Mouse (Mus musculus) heart, postnatal 36 days (tissue): ENCODE measurements around the gene Cnst. TPM values are rescaled to one million over a fixed set of nuclear protein-coding genes. Genes with fewer than 3 reads are reported as not detected.

Source experiments
- DNase-seq, 2 experiments: peaks; one replicate each; pipeline ENCODE4 v3.0.0; 2021 to 2022
- intact Hi-C: fragments of 180-260 bp; cut with DNase I; formaldehyde crosslinking; loops from one replicate; pipeline ENCODE4 v1.15.1; 2025
- total RNA-seq, 2 experiments: library from RNA; stranded (reverse); gene quantifications; 2 replicates each; pipeline ENCODE4 v1.2.3; 2021

Cnst gene
- total RNA-seq, 2 experiments from 2014 or later, result 45.2 to 45.4 TPM

- no peak for DNase-seq
- intact Hi-C loops, result no loop called here
Measured at GRCm38 (mm10) chr1:179552751-179553150, 6.6 kb downstream of the Cnst start.

DNA sequence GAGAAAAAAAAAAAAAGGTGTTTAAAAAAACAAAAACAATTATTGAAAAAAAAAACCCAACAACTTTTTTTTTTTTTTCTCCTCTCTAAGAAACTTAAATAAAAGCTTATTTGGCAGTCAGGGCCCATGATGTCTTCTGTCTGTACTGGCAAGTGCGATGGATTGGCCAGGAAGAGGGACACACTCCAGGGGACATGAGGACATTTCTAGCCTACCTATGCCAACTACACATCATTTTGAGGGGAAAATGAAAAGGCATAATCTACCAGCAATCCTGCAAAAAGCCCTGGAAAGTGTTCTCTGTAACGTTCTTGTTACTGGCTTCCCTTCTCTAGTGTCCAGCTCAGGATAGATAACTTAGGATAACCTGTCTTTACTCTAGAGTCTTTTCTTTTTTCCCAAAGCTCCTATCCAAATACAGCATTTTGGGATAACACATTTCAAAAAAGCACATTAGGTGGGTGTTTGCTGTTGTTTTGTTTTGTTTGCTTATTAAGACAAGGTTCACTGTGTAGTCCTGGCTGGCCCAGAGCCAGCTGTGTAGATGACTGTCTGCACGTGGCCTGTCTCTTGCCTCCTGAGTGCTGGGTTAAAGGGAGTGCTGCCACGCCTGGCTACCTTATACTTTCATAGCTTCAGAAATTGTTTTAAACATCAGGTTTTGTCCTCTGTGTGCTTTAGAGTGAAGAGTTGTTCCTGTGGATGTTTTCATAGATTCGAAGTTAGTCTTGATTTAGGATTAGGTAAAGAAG lies 7.2 kb downstream of the Cnst start:
- no peak for DNase-seq
- intact Hi-C loops, result no loop called here

GRCm38 (mm10) chr1:179553949-179554347 lies 7.8 kb downstream of the Cnst start:
- DNase-seq, result no peak
- intact Hi-C loops, result no loop called here

- DNase-seq, result no peak
- intact Hi-C loops, result no loop called here
Measured at GRCm38 (mm10) chr1:179556921-179557320, 10.8 kb downstream of the Cnst start.

DNA sequence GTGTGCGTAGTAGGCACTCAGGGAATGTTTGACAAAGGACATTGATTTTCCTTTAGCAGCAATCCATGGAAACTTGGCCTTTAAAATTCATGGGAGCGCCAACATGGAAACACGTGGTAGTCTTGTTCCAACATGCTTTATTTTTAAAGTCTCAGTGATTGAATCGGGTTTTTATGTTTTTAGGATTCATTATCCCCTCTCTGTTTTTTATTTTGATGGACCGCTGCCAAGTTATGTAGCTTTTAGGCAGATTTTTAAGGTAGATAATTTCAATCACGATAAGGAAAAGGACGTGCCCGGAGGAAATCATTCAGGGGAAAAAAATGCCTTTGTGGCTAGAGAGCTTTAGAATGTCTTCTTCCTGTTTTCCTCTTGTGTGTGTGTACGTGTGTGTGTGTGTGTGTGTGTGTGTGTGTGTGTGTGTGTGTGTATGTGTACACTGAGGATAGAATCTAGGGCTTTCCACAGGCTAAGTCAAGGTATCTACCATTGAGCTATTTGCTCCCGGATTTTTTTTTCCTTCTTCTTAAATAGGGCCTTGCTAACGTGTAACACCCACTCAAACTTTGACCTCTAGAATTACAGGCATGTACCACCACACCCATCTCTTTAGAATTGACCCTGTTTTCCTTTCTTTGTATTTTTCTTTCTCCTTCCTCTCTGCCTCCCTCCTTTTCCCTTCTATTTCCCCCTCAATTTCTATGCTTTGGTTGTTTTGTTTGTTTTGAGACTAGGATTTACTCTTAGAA lies 13.4 kb downstream of the Cnst start:
- DNase-seq, result no peak
- intact Hi-C loops, result no loop called here

- DNase-seq, result no peak
Measured at GRCm38 (mm10) chr1:179560845-179561430, 14.8 kb downstream of the Cnst start.

GRCm38 (mm10) chr1:179563211-179563610 lies 17.0 kb downstream of the Cnst start:
- intact Hi-C loops, result no loop called here
- no peak for DNase-seq

More at GRCm38 (mm10) chr1:179560845-179561430, 14.8 kb downstream of the Cnst start:
- intact Hi-C loops, result no loop called here

DNA sequence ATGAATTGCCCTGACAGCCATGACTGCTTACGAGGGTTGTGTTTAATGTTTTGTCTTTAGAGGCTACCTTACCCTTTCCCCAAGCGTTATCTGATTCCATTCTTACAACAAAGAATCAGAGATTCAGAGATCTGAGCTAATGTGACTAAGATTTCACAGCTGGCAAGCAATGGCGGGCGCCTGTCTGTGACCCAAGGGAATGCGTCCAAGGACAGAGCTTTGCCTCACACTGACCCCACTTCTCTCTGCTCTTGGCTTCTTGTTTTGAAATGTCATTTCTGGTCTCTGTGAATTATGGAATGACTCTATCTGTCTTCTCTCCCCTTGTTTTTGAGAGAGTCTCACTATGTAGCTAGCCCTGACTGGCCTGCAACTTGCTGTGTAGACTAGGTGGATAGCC lies 17.8 kb downstream of the Cnst start:
- DNase-seq, result no peak
- intact Hi-C loops, result no loop called here

DNA sequence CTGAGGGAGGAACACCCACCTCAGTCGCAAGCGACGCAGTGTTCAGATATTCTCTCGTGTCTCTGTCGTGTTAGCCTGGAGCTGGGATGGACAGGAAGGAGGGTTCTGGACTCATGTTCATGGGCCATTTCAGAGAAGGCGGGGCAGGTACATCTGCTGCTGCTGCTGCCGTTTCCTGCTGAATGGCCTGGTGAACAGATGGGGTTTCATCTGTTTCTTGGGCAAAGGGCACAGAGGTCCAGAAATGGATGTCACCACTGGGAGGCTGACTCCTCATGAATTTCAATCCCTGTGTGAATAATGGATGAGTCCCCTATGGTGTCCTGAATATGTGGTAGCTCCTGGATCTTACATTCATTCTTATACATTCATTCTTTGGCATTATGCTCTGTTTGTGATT lies 21.4 kb downstream of the Cnst start:
- intact Hi-C loops, result loop anchor here (2.0 kb wide), 1 partner anchor 13 kb away; no protein-coding TSS in a partner anchor
- no peak for DNase-seq

- intact Hi-C loops, result no loop called here
- DNase-seq, result no peak
Measured at GRCm38 (mm10) chr1:179568690-179569398, 22.7 kb downstream of the Cnst start.

DNA sequence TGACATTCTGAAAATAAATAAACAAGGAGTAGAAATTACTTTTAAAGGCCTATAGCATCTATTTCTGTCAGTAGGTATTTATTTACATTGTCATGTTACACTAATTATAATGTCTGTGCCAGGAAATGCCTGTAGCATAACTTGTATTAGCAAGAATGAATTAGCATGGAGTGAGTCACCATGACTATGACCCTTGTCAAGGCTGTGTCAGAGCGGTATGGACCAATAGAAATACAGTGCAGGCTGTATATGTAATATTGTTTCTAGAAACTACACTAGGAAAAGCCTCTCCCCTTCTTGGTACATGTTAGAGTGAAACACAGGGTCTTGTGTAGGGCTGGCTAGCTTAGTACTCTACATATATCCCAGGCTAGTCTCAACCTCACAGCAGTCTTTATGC lies 24.3 kb downstream of the Cnst start:
- intact Hi-C loops, result no loop called here
- DNase-seq, result no peak

- DNase-seq, result no peak
- intact Hi-C loops, result no loop called here
Measured at GRCm38 (mm10) chr1:179571686-179572085, 25.5 kb downstream of the Cnst start.

DNA sequence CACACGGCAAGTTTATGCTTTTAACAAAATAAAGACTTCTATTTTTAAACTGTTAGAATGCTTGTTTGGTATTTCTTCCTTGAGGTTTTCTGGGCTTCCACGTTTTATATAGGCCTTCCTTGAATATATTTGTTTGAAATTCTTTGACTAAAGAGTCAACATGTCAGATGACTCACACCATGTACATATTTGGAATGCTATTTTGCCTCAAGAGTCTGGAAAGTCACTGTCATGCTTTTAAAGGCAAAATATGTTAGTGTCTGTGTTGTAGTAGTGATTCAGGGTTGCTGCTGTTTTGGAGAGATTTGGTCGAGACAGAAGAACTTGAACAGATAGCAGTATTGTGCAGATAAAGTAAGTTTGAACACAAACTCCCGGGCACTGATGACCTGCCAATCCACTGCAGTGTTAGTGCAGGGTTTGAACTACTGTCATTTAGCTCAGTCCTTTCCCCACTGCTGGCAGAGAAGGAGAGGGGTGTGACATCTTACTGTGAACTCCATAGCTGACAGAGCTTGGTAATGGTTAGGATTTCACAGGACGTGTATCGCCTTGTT lies 27.6 kb downstream of the Cnst start:
- intact Hi-C loops, result no loop called here
- no peak for DNase-seq

DNA sequence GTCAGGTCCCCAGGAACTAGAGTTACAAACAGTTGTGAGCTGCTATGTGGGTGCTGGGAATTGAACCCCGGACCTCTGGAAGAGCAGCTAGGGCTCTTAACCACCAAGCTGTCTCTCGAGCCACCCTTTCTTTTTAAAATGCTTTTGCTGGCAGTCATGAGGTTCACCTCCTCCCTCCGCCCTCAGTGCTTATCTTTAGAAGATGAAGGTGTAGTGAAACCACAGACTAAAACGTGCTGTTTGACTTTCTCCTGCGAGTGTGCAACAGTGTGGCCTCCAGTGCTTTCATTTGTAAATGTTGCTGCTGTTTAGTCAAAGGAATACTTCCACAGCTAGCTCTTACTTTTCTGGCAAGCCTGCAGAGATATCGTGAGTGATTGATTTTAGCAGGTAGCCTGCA lies 32.5 kb downstream of the Cnst start:
- no peak for DNase-seq
- intact Hi-C loops, result no loop called here

- intact Hi-C loops, result loop anchor here (2.0 to 5.0 kb wide), 2 partner anchors 13 to 1567 kb away; no protein-coding TSS in a partner anchor
- DNase-seq, result no peak
Measured at GRCm38 (mm10) chr1:179580200-179580599, 34.0 kb downstream of the Cnst start.

GRCm38 (mm10) chr1:179581422-179581821 lies 35.3 kb downstream of the Cnst start:
- no peak for DNase-seq
- intact Hi-C loops, result loop anchor here (2.0 to 5.0 kb wide), 2 partner anchors 15 to 1566 kb away; no protein-coding TSS in a partner anchor

DNA sequence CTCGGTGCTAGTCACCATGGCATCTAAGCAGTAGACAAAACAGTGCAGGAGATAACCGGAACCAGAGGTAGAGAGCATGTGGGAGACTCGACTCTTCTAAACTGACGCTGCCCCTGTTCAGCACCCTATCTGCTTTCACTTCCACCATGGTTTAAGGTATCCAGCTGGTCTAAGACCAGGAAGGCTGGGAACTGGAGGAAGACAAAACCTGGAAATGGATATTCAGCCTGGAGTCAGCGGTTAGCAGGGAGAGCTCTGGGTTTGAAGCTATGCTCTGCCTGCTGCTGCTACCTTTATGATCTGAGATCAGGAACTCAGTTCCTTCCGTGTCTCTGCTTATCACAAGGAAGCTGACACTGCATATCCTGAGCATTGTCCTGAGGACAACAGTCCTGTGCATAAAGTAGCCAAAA lies 35.9 kb downstream of the Cnst start:
- no peak for DNase-seq
- intact Hi-C loops, result loop anchor here (5.0 kb wide), 1 partner anchor 1565 kb away; no protein-coding TSS in a partner anchor

DNA sequence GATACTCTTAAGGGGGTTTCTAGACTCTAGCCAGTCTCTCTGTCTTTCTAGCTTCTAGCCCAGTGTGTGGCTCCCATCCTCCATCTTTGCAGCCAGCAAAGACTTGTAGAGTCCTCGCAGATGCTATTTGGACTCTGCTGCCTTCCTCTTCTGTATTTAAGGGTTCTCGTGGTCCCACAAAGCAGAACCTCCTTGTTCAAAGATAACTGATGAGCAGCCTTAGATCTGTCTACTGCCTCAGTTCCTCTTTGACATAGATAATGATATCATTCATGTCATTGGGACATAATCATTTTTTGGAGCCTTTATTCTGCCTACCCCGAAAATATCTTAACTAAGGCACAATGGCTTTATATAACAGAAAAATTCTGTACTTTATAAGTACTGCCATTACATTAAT lies 36.9 kb downstream of the Cnst start:
- intact Hi-C loops, result loop anchor here (5.0 kb wide), 1 partner anchor 1564 kb away; no protein-coding TSS in a partner anchor

DNA sequence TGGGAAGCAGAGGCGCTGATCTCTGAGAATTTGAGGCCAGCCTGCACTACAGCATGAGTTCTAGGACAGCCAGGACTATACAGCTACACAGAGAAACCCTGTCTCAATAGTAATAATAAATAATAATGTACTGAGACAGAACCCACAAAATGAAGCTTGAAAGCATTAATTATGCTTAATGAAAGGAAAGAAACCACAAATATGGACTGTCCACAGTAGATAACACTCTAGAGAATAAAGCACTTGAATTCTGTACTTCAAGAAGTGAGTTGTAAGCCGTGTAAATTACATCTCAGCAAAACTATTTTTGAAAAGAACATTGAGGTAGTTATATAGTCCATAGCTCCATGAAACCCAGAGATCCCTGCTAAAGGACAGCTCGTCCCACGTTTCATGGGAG lies 38.0 kb downstream of the Cnst start:
- intact Hi-C loops, result loop anchor here (5.0 kb wide), 1 partner anchor 1563 kb away; no protein-coding TSS in a partner anchor
- no peak for DNase-seq

More for the DNA sequence above, 36.9 kb downstream of the Cnst start:
- no peak for DNase-seq

- no peak for DNase-seq
- intact Hi-C loops, result loop anchor here (2.0 kb wide), 1 partner anchor 39 kb away; the partner anchor contains the start of genes Cnst and Tfb2m
Measured at GRCm38 (mm10) chr1:179585646-179586045, 39.5 kb downstream of the Cnst start.
